Mouse (Mus musculus) intestine, embryonic 14.5 days (tissue): ENCODE measurements around the gene Gpr176. TPM values are rescaled to one million over a fixed set of nuclear protein-coding genes. Genes with fewer than 3 reads are reported as not detected.

ENCODE experiments used
- ATAC-seq: fragments of 200-750 bp; cut with Nextera tagmentation; replicated peaks from 2 replicates; pipeline ENCODE4 v1.8.0; 2017; ENCODE audit warnings: low read depth, moderate number of reproducible peaks, moderate TSS enrichment, moderate library complexity; ENCODE audit not compliant: low FRiP score, low TSS enrichment
- DNase-seq: peaks from one replicate; pipeline ENCODE4 v3.0.0-alpha.2; 2018; ENCODE audit warnings: low spot score
- H3K27ac ChIP-seq: fragments of 300-500 bp; sonication (generic); 2 replicates; pipeline ENCODE4 v1.5.1; 2014; ENCODE audit warnings: low read depth, mild to moderate bottlenecking, control low read depth
- H3K27me3 ChIP-seq: fragments of 300-500 bp; sonication (generic); replicated peaks from 2 replicates; pipeline ENCODE4 v1.6.1; 2014; ENCODE audit warnings: low read length, control low read depth; ENCODE audit not compliant: control insufficient read depth, insufficient read depth
- H3K36me3 ChIP-seq: fragments of 300-500 bp; sonication (generic); 2 replicates; pipeline ENCODE4 v1.6.1; 2014; ENCODE audit warnings: low read length, control low read depth; ENCODE audit not compliant: control insufficient read depth, insufficient read depth
- H3K4me1 ChIP-seq: fragments of 300-500 bp; sonication (generic); replicated peaks from 2 replicates; pipeline ENCODE4 v1.6.1; 2014; ENCODE audit warnings: low read length, control low read depth, mixed read lengths; ENCODE audit not compliant: control insufficient read depth, insufficient read depth
- H3K4me2 ChIP-seq: fragments of 300-500 bp; sonication (generic); 2 replicates; pipeline ENCODE4 v1.6.1; 2014; ENCODE audit warnings: low read length
- H3K4me3 ChIP-seq: fragments of 300-500 bp; sonication (generic); 2 replicates; pipeline ENCODE4 v1.5.1; 2014; ENCODE audit warnings: low read depth, low read length, control low read depth, mixed read lengths
- H3K9ac ChIP-seq: fragments of 300-500 bp; sonication (generic); 2 replicates; pipeline ENCODE4 v1.6.1; 2014; ENCODE audit warnings: mild to moderate bottlenecking, low read length
- H3K9me3 ChIP-seq: fragments of 300-500 bp; sonication (generic); 2 replicates; pipeline ENCODE4 v1.6.1; 2016; ENCODE audit warnings: low read length, control low read depth; ENCODE audit not compliant: control insufficient read depth
- WGBS: fragments of 180-500 bp; shearing (Covaris S2); extraction: QIAGEN DNeasy Blood & Tissue Kit; methylation state at CpG from one replicate; pipeline ENCODE4 v1.1.7; 2014; 5-methylcytosine and 5-hydroxymethylcytosine counted together
- polyA plus RNA-seq: library from polyadenylated mRNA; unstranded; fragments of >200 nt; fragmentation: Nextera tagmentation; extraction: Ambion mirVana; gene quantifications from 2 replicates; pipeline ENCODE4 v1.2.1, GENCODE M21; 2014

Gene Gpr176
- polyA plus RNA-seq, 1 experiment from 2014 or later, result 0.30 TPM

GRCm38 (mm10) chr2:118320519-118320918 lies 52.7 kb downstream of the Gpr176 start:
- Histone ChIP-seq H3K9me3 (no peaks in the 10 kb centered on the region), H3K27me3 (no peaks in the 10 kb centered on the region), H3K4me3 (no peak overlapping the region), H3K4me2 (no peak overlapping the region), H3K4me1 (no peaks in the 10 kb centered on the region), H3K27ac (no peak overlapping the region), H3K9ac (no peak overlapping the region), H3K36me3 (no peaks in the 10 kb centered on the region)
- DNase-seq (no peak), ATAC-seq (no peak)
- 65% methylated on average over 4 of the region's 4 CpGs for WGBS

- no peak for ATAC-seq
Measured at GRCm38 (mm10) chr2:118319176-118319575, 54.0 kb downstream of the Gpr176 start.

GRCm38 (mm10) chr2:118316939-118317338 lies 56.3 kb downstream of the Gpr176 start:
- DNase-seq (no peak), ATAC-seq (no peak)
- H3K4me3 ChIP-seq, result no peak overlapping the region
- H3K27me3 ChIP-seq, result no peaks in the 10 kb centered on the region
- no peak overlapping the region for H3K4me2 ChIP-seq
- H3K9me3 ChIP-seq, result no peaks in the 10 kb centered on the region
- no peak overlapping the region for H3K9ac ChIP-seq
- H3K36me3 ChIP-seq, result no peaks in the 10 kb centered on the region
- WGBS, result 75% methylated on average over 2 of the region's 2 CpGs
- no peaks in the 10 kb centered on the region for H3K4me1 ChIP-seq
- no peak overlapping the region for H3K27ac ChIP-seq

More at GRCm38 (mm10) chr2:118319176-118319575, 54.0 kb downstream of the Gpr176 start:
- no peak overlapping the region for H3K4me2 ChIP-seq
- 59% methylated on average over 5 of the region's 5 CpGs for WGBS
- no peak overlapping the region for H3K4me3 ChIP-seq
- no peak overlapping the region for H3K9ac ChIP-seq
- no peaks in the 10 kb centered on the region for H3K9me3 ChIP-seq
- H3K27me3 ChIP-seq, result no peaks in the 10 kb centered on the region
- H3K27ac ChIP-seq, result no peak overlapping the region
- DNase-seq, result no peak
- no peaks in the 10 kb centered on the region for H3K4me1 ChIP-seq
- no peaks in the 10 kb centered on the region for H3K36me3 ChIP-seq

- Histone ChIP-seq H3K9ac (no peak overlapping the region), H3K36me3 (no peaks in the 10 kb centered on the region), H3K4me3 (no peak overlapping the region), H3K4me2 (no peak overlapping the region), H3K27me3 (no peaks in the 10 kb centered on the region), H3K9me3 (no peaks in the 10 kb centered on the region), H3K4me1 (no peaks in the 10 kb centered on the region), H3K27ac (no peak overlapping the region)
- DNase-seq (no peak), ATAC-seq (no peak)
- WGBS, result 80% methylated on average over 12 of the region's 12 CpGs
Measured at GRCm38 (mm10) chr2:118315656-118316402, 57.4 kb downstream of the Gpr176 start.

- H3K4me1 ChIP-seq, result no peaks in the 10 kb centered on the region
- H3K9ac ChIP-seq, result no peak overlapping the region
- no peak overlapping the region for H3K27ac ChIP-seq
- no peak overlapping the region; the same call in 1 of the 2 replicates for H3K4me2 ChIP-seq
- 0 out of 2 replicates have a peak, but pooled peaks have one; percentile 50 for ATAC-seq
- 59% methylated on average over 8 of the region's 8 CpGs for WGBS
- DNase-seq, result no peak
- H3K4me3 ChIP-seq, result no peak overlapping the region
- H3K27me3 ChIP-seq, result no peaks in the 10 kb centered on the region
- H3K36me3 ChIP-seq, result no peaks in the 10 kb centered on the region
- no peaks in the 10 kb centered on the region for H3K9me3 ChIP-seq
Measured at GRCm38 (mm10) chr2:118307561-118307960, 65.7 kb downstream of the Gpr176 start.

- H3K27ac ChIP-seq, result no peak overlapping the region
- 74% methylated on average over 2 of the region's 2 CpGs for WGBS
- H3K4me2 ChIP-seq, result no peak overlapping the region
- H3K9ac ChIP-seq, result no peak overlapping the region
- H3K36me3 ChIP-seq, result no peaks in the 10 kb centered on the region
- no peak for DNase-seq
- no peak for ATAC-seq
- H3K27me3 ChIP-seq, result no peaks in the 10 kb centered on the region
- no peaks in the 10 kb centered on the region for H3K4me1 ChIP-seq
- H3K4me3 ChIP-seq, result no peak overlapping the region
- no peaks in the 10 kb centered on the region for H3K9me3 ChIP-seq
Measured at GRCm38 (mm10) chr2:118306966-118307365, 66.3 kb downstream of the Gpr176 start.

GRCm38 (mm10) chr2:118306522-118306895 lies 66.7 kb downstream of the Gpr176 start:
- 24% methylated on average over 3 of the region's 3 CpGs for WGBS
- ATAC-seq (no peak), DNase-seq (no peak)
- Histone ChIP-seq H3K4me1 (no peaks in the 10 kb centered on the region), H3K4me2 (no peak overlapping the region), H3K36me3 (no peaks in the 10 kb centered on the region), H3K9ac (no peak overlapping the region), H3K27me3 (no peaks in the 10 kb centered on the region), H3K9me3 (no peaks in the 10 kb centered on the region), H3K27ac (no peak overlapping the region), H3K4me3 (no peak overlapping the region)

- H3K4me2 ChIP-seq, result no peak overlapping the region
- no peaks in the 10 kb centered on the region for H3K27me3 ChIP-seq
- no peak for ATAC-seq
- no peak for DNase-seq
- H3K4me3 ChIP-seq, result no peak overlapping the region
- H3K36me3 ChIP-seq, result no peaks in the 10 kb centered on the region
- no peaks in the 10 kb centered on the region for H3K9me3 ChIP-seq
- H3K9ac ChIP-seq, result no peak overlapping the region
- WGBS, result 53% methylated on average over 7 of the region's 7 CpGs
- no peaks in the 10 kb centered on the region for H3K4me1 ChIP-seq
- no peak overlapping the region for H3K27ac ChIP-seq
Measured at GRCm38 (mm10) chr2:118305827-118306521, 67.2 kb downstream of the Gpr176 start.
